Mouse (Mus musculus) CD4-positive, CD25-positive, alpha-beta regulatory T cell (primary cell): ENCODE data around the gene Ptpn20. TPM values are rescaled to one million over a fixed set of nuclear protein-coding genes. Genes with fewer than 3 reads are reported as not detected.

Experiments used
- polyA plus RNA-seq: library from polyadenylated mRNA; unstranded; fragments of 100-300 nt; shearing (Covaris generic); gene quantifications from one replicate; pipeline ENCODE4 v1.2.1, GENCODE M21; 2017

Gene Ptpn20
- polyA plus RNA-seq, result not detected

GRCm38 (mm10) chr14:33588951-33589350 lies at the start of gene Ptpn20:
Gene Ptpn20 (plus strand): TSS chr14:33589207.

Other genes starting within 250 kb of the Ptpn20 start
- 8.8 TPM for gene Mapk8, start 142.0 kb upstream of the Ptpn20 start, polyA plus RNA-seq
- gene Frmpd2, start 117.5 kb upstream of the Ptpn20 start, polyA plus RNA-seq, result not detected